Mouse (Mus musculus) stomach, embryonic 14.5 days (tissue): ENCODE data around the gene 5330417C22Rik. TPM values are rescaled to one million over a fixed set of nuclear protein-coding genes. Genes with fewer than 3 reads are reported as not detected.
A peak's percentile ranks its signal among the peaks of the same experiment; 100 is the strongest.

ENCODE experiments used
- ATAC-seq: fragments of 200-750 bp; cut with Nextera tagmentation; 2 replicates; pipeline ENCODE4 v1.8.0; 2017; ENCODE audit warnings: low read depth, moderate TSS enrichment; ENCODE audit not compliant: insufficient number of reproducible peaks, insufficient read depth, low FRiP score
- H3K27ac ChIP-seq: fragments of 300-500 bp; sonication (generic); 2 replicates; pipeline ENCODE4 v1.5.1; 2014; ENCODE audit warnings: mild to moderate bottlenecking, low read length, moderate library complexity, mixed read lengths
- H3K27me3 ChIP-seq: fragments of 300-500 bp; sonication (generic); 2 replicates; pipeline ENCODE4 v1.6.1; 2014; ENCODE audit warnings: low read length, control low read depth, mixed read lengths; ENCODE audit not compliant: control insufficient read depth, insufficient read depth
- H3K36me3 ChIP-seq: fragments of 300-500 bp; sonication (generic); 2 replicates; pipeline ENCODE4 v1.6.1; 2014; ENCODE audit warnings: mild to moderate bottlenecking, control low read depth, low read length, moderate library complexity, mixed read lengths; ENCODE audit not compliant: control insufficient read depth, insufficient read depth
- H3K4me1 ChIP-seq: fragments of 300-500 bp; sonication (generic); 2 replicates; pipeline ENCODE4 v1.6.1; 2014; ENCODE audit warnings: low read length, control low read depth, mixed read lengths; ENCODE audit not compliant: control insufficient read depth, insufficient read depth
- H3K4me2 ChIP-seq: fragments of 300-500 bp; sonication (generic); replicated peaks from 2 replicates; pipeline ENCODE4 v1.6.1; 2014; ENCODE audit warnings: low read depth, low read length, control low read depth
- H3K4me3 ChIP-seq: fragments of 300-500 bp; sonication (generic); 2 replicates; pipeline ENCODE4 v1.5.1; 2014; ENCODE audit warnings: low read depth, low read length, control low read depth
- H3K9ac ChIP-seq: fragments of 300-500 bp; sonication (generic); replicated peaks from 2 replicates; pipeline ENCODE4 v1.6.1; 2014; ENCODE audit warnings: low read depth, mild to moderate bottlenecking, control low read depth, low read length, moderate library complexity, mixed read lengths
- H3K9me3 ChIP-seq: fragments of 300-500 bp; sonication (generic); 2 replicates; pipeline ENCODE4 v1.6.1; 2016; ENCODE audit warnings: low read depth, low read length, control low read depth; ENCODE audit not compliant: control insufficient read depth
- WGBS: fragments of 180-500 bp; shearing (Covaris S2); extraction: QIAGEN DNeasy Blood & Tissue Kit; methylation state at CpG from one replicate; pipeline ENCODE4 v1.1.7; 2014; 5-methylcytosine and 5-hydroxymethylcytosine counted together
- polyA plus RNA-seq: library from polyadenylated mRNA; unstranded; fragments of >200 nt; fragmentation: Nextera tagmentation; extraction: Ambion mirVana; gene quantifications from 2 replicates; pipeline ENCODE4 v1.2.1, GENCODE M21; 2014

The 5330417C22Rik gene
- polyA plus RNA-seq, 1 experiment from 2014 or later: 7.4 TPM

DNA sequence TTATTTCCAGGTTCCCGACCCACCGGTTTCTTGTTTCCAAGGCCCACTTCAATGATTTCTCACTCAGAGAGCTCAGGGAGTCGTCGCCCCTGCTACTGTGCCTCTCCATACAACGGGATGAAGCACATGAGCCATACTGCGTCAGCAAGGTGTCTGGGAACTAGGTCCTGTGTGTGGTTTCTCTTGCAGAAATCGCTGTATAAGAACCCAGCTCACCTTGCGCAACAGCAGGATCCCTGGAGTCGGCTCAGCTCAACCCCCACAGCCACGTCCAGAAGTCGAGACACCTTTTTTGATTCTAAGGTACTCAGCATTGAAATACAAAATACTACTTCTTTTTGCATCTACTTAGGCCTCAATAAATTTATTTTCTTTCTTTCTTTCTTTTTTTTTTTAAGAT, 6.0 kb upstream of the 5330417C22Rik start:
- H3K4me1 ChIP-seq: no peaks in the 10 kb centered on the region
- H3K9ac ChIP-seq: no peak overlapping the region
- H3K27ac ChIP-seq: no peak overlapping the region
- H3K4me3 ChIP-seq: no peak overlapping the region
- H3K4me2 ChIP-seq: no peak overlapping the region
- H3K36me3 ChIP-seq: no peaks in the 10 kb centered on the region
- H3K9me3 ChIP-seq: no peaks in the 10 kb centered on the region
- ATAC-seq: no peak
- H3K27me3 ChIP-seq: no peaks in the 10 kb centered on the region
- 80% methylated on average over 11 of the region's 11 CpGs for WGBS

DNA sequence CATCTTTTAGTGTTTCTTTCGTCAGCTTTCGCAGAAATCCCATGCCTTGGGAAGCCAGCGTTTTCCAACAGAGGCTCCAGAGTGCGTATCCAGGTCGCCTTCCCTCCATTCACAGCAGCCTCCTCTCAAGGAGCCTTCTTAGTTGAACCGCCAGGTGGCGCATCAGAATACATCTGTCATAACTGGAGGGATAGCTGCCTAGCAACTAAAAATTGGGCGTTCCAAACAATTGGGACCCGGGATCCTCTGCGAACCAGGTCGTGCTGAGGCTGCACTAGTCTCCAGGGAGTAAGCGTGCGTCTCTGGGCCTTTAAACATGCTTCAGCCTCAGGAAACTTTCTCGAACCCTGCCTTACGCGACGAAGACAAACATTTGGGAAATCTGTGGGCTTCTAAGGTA, 967 bp upstream of the 5330417C22Rik start:
- Histone ChIP-seq H3K36me3 (no peaks in the 10 kb centered on the region), H3K4me3 (peak overlapping the region; percentile 8), H3K9ac (no peak overlapping the region), H3K9me3 (no peaks in the 10 kb centered on the region), H3K27ac (no peak overlapping the region), H3K4me1 (peaks cover 5% of the 10 kb centered on the region; the same call in 1 of the 2 replicates), H3K27me3 (peaks cover 5% of the 10 kb centered on the region; the same call in 1 of the 2 replicates), H3K4me2 (peak overlapping the region; percentile 40)
- 5% methylated on average over 17 of the region's 17 CpGs for WGBS
- ATAC-seq: peak; percentile 62; the same call in 1 of the 2 replicates

DNA sequence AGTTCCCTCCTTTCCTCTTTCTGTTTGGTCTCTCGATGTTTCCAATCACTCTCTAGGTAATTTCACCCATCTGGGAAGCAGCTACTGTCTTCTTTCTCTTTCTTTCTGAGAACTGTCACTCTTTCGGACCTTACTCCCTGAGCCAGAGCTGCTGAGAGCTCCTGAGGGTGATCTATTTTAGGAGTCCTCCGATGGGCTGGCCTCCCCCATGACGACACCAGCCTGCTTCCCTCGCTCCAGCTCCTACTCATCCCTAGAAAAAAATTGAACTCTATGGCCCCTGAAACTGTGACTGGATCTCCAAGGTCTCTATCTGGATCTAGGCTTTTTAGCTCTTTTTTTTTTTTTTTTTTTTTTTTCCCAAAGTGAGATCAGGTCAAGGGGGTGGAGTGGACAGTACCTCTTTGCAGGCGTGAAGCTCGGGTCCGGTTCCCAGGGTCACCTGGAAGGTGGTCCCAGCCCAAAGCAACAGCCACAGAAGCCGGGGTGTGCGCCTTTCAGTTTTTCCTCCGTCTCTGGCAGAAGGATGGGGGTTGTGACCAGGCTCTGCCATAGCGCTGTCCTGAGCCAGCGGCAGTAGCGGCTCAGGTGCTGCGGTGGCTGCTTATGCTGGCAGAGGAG, 330 bp downstream of the 5330417C22Rik start:
- peak overlapping the region; percentile 33 for H3K4me3 ChIP-seq
- peaks cover 5% of the 10 kb centered on the region; the same call in 1 of the 2 replicates for H3K27me3 ChIP-seq
- no peak overlapping the region for H3K27ac ChIP-seq
- H3K9ac ChIP-seq: no peak overlapping the region
- ATAC-seq: no peak
- H3K36me3 ChIP-seq: no peaks in the 10 kb centered on the region
- H3K9me3 ChIP-seq: no peaks in the 10 kb centered on the region
- peaks cover 5% of the 10 kb centered on the region; the same call in 1 of the 2 replicates for H3K4me1 ChIP-seq
- peak overlapping the region; percentile 64 for H3K4me2 ChIP-seq
- 11% methylated on average over 15 of the region's 15 CpGs for WGBS

DNA sequence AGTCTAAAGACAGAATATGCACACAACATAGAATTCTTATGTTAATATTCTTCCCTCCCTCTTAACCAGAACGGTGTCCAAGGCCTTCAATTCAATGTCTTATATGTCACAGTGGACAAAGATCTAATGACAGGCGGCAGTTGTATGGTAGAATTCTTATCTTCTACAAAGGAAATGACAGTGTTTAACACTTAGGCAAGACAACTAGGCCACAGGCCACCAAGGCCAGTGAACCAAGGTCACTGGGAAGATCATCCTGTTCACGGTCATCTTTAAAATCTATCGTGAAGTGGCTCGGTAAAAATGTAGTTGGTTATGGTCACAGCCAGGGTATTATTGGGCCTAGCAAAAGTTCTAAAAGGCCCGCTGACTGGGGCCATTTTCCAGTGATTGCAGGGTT, 2.4 kb downstream of the 5330417C22Rik start, which contains the start of gene 1700013F07Rik:
1700013F07Rik (plus strand) TSS at position 200 of the 400 bp plus-strand sequence.
- peaks cover 5% of the 10 kb centered on the region; the same call in 1 of the 2 replicates for H3K27me3 ChIP-seq
- H3K27ac ChIP-seq: peak within 1 kb of the TSS; percentile 35; the same call in 1 of the 2 replicates
- no peak within 1 kb of the TSS for H3K9ac ChIP-seq
- H3K36me3 ChIP-seq: no peaks in the 10 kb centered on the region
- H3K4me3 ChIP-seq: no peak within 1 kb of the TSS
- WGBS: 85% methylated on average over 6 of the region's 6 CpGs
- H3K4me2 ChIP-seq: no peak within 1 kb of the TSS
- ATAC-seq: no peak
- H3K4me1 ChIP-seq: peaks cover 5% of the 10 kb centered on the region; the same call in 1 of the 2 replicates
- no peaks in the 10 kb centered on the region for H3K9me3 ChIP-seq

DNA sequence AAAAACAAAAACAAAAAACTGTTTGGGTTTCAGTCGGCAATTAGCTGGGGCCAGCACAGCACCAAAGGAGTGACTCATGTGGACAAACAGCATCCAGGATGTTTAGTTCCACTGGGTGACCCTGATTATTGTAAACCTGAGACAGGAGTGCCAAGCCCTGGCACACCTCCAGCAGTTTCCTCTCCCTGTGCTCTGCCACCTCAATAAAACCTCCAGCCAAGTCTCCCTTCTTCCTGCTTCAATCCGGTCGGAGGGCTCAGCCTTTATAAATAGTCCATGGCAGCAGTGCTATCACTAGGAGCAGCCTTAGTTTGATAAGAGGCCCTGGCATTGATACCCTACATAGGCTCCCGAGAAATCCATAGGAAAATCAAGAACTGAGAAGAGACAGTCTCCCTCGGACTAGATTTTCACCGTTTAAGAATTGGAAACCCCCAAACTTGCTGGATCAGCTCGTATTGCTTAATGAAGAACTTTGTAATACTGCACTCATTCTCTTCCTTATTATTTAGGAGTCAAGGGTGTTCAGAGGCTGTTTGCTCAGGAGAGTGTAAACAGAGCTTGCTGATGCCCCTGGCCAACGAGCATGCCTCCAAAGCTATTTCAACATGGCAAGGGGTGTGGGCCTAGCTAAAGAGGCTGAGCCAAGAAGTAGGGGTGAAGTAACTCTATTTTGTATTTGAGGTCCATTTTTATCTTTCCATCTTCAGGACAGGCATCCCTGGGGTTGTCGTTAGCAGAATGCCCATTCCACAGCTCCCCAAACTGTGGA, 3.0 kb downstream of the 5330417C22Rik start:
- Histone ChIP-seq H3K27ac (peak overlapping the region; percentile 35; the same call in 1 of the 2 replicates), H3K4me3 (no peak overlapping the region), H3K36me3 (no peaks in the 10 kb centered on the region), H3K9me3 (no peaks in the 10 kb centered on the region), H3K4me1 (peaks cover 5% of the 10 kb centered on the region; the same call in 1 of the 2 replicates), H3K27me3 (peaks cover 5% of the 10 kb centered on the region; the same call in 1 of the 2 replicates), H3K4me2 (no peak overlapping the region), H3K9ac (no peak overlapping the region)
- WGBS: 54% methylated on average over 9 of the region's 9 CpGs
- no peak; the same call in 1 of the 2 replicates for ATAC-seq

DNA sequence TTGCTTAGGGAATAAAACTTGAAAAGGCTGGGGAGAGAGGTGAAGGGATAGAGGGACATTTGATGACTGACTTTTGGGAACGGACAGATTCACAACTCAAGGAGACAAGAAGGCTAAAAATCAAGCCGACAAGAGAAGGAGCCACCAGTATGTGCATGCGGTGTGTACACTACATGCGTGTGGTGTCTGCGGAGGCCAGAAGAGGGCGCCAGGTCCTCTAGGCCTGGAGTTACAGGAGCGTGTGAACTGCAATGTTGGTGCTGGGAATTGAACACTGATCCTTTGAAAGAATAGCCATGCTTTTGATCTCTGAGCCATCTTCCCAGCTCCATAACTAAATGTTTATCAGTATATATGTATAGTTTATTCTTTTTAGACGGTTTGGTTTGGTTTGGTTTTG, 7.8 kb downstream of the 5330417C22Rik start:
- no peak for ATAC-seq
- WGBS: 88% methylated on average over 8 of the region's 8 CpGs
- no peaks in the 10 kb centered on the region for H3K36me3 ChIP-seq
- no peaks in the 10 kb centered on the region for H3K9me3 ChIP-seq
- H3K4me1 ChIP-seq: no peaks in the 10 kb centered on the region
- no peak overlapping the region for H3K4me2 ChIP-seq
- no peak overlapping the region for H3K9ac ChIP-seq
- H3K4me3 ChIP-seq: no peak overlapping the region
- H3K27me3 ChIP-seq: no peaks in the 10 kb centered on the region
- no peak overlapping the region for H3K27ac ChIP-seq

DNA sequence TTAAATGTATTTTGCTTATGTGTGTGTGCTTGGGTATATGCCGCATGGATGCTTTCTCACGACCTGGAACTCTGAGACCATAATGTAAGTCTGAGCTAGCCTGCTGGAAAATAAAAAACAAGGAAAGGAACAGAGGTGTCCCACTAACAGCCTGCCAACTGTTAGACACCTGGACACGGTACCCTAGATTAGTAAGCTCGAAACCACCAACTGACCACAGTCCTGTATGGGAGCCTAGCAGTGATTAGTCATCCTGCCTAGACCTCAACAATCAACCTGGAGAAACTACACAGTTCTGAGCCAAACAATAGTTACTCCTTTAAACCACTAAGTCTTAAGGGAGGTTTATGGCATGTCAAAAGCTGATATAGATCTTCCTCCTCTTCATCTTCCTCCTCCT, 12.9 kb downstream of the 5330417C22Rik start:
- Histone ChIP-seq H3K36me3 (no peaks in the 10 kb centered on the region), H3K27me3 (no peaks in the 10 kb centered on the region), H3K4me1 (no peaks in the 10 kb centered on the region), H3K9ac (no peak overlapping the region), H3K4me2 (no peak overlapping the region), H3K4me3 (no peak overlapping the region), H3K9me3 (no peaks in the 10 kb centered on the region), H3K27ac (no peak overlapping the region)
- WGBS: 87% methylated on average over 4 of the region's 4 CpGs
- no peak for ATAC-seq

DNA sequence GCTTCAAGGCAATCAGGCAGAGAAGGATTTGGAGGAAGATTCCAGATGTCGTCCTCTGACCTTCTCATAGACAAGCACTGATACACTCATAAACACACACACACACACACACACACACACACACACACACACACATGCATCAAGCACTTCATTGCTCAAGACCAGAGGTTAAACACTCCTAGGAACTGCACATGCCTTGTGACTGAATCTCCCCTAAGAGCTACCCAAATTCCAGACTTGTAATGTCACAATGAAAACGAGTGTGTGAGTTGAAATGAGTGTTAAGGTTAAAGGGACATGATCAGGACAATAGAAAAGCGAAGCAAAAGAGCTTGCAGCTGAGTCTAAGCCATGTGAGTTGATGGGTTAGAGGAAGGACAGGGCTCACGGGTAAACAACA, 18.1 kb downstream of the 5330417C22Rik start:
- Histone ChIP-seq H3K4me3 (no peak overlapping the region), H3K9me3 (no peaks in the 10 kb centered on the region), H3K27ac (no peak overlapping the region), H3K27me3 (no peaks in the 10 kb centered on the region), H3K9ac (no peak overlapping the region), H3K4me1 (no peaks in the 10 kb centered on the region), H3K36me3 (no peaks in the 10 kb centered on the region), H3K4me2 (no peak overlapping the region)
- ATAC-seq: no peak
- 39% methylated on average over 4 of the region's 4 CpGs for WGBS
